In the genomic region with DNA sequence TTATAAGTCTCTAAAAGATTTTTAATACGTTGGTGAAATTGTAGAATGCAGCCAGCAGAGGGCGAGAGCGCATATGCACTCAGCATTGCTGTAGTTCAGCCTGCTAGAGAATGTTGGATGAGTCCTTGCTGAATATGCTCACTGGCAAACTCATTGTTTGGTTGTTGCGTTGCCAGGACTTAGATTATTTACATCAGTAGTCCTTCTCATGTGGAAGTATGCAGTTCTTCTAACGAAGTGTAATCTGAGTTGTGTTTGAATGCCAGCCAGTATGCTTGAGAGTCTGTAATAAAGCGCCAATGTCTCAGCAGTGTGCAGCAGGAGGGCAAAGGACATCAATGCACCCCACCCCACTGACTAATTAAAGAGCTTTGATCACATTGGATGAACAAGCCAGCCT, we compare ENCODE assay signal across 9 mouse cellular contexts.
A peak's percentile ranks its signal among the peaks of the same experiment; 100 is the strongest.
DNase-seq lines count a peak whose midpoint lies in the region; ATAC-seq lines count a peak whose summit lies in the region.
"Had no signal": no experiment of that assay in that cellular context is flagged by ENCODE, and none has a peak within 500 bp of the region (broad histone marks: within the 10 kb centered on the region; RNA-seq: fewer than 3 reads in every experiment).

No protein-coding gene starts in this region.

- H3K27ac ChIP-seq in embryonic facial prominence, embryonic 10.5 days (replicated peaks) = no peak overlapping the region
- no peak overlapping the region for H3K27ac ChIP-seq in hindbrain, embryonic 13.5 days
- H3K27ac ChIP-seq: heart, embryonic 13.5 days had no signal

- ATAC-seq in hindbrain, embryonic 13.5 days (ENCODE audit: low FRiP score) = peak; percentile 91

- H3K36me3 ChIP-seq in embryonic facial prominence, embryonic 10.5 days (replicated peaks) = no peaks in the 10 kb centered on the region
- H3K36me3 ChIP-seq in hindbrain, embryonic 13.5 days = no peaks in the 10 kb centered on the region
- H3K36me3 ChIP-seq: heart, embryonic 13.5 days had no signal

- 0 out of 2 replicates have a peak, but pooled peaks cover 2% of the 10 kb centered on the region for H3K4me1 ChIP-seq in embryonic facial prominence, embryonic 10.5 days
- 0 out of 2 replicates have a peak, but pooled peaks cover 2% of the 10 kb centered on the region for H3K4me1 ChIP-seq in hindbrain, embryonic 13.5 days (replicated peaks)
- H3K4me1 ChIP-seq: heart, embryonic 13.5 days had no signal

- H3K27me3 ChIP-seq in embryonic facial prominence, embryonic 10.5 days (replicated peaks; ENCODE audit: low read depth, poor library complexity, severe bottlenecking) = no peaks in the 10 kb centered on the region
- H3K27me3 ChIP-seq in hindbrain, embryonic 13.5 days = no peaks in the 10 kb centered on the region
- H3K27me3 ChIP-seq: heart, embryonic 13.5 days had no signal

- WGBS in embryonic facial prominence, embryonic 10.5 days = 15% methylated on average over 6 of the region's 6 CpGs
- 10% methylated on average over 6 of the region's 6 CpGs for WGBS in hindbrain, embryonic 13.5 days

- peak; percentile 66 for DNase-seq in ES-CJ7 (ENCODE audit: low read depth, low spot score)
- DNase-seq in adrenal gland, postnatal 10 days = peak; percentile 73
- DNase-seq in embryonic facial prominence, embryonic 10.5 days (ENCODE audit: low spot score) = peak; percentile 65
- peak; percentile 42 for DNase-seq in layer of hippocampus, adult 9-11 months
- peak; percentile 58 for DNase-seq in lung, postnatal 36 days
- peak; percentile 72 to 86 for DNase-seq in right cerebral cortex, postnatal 10 days (ENCODE audit: low spot score in 2 of 2)
- no peak for DNase-seq in c-Kit-positive CD71-positive TER-119-positive erythroid progenitor cells, embryonic 14.5 days (ENCODE audit: low spot score)

- no peak overlapping the region for H3K9ac ChIP-seq in hindbrain, embryonic 13.5 days
- H3K9ac ChIP-seq: heart, embryonic 13.5 days had no signal

- H3K9me3 ChIP-seq in embryonic facial prominence, embryonic 10.5 days = no peaks in the 10 kb centered on the region
- H3K9me3 ChIP-seq in hindbrain, embryonic 13.5 days = no peaks in the 10 kb centered on the region
- H3K9me3 ChIP-seq: heart, embryonic 13.5 days had no signal

- 0 out of 2 replicates have a peak overlapping the region, but pooled peaks have one; percentile 18 for H3K4me2 ChIP-seq in hindbrain, embryonic 13.5 days
- H3K4me2 ChIP-seq: heart, embryonic 13.5 days had no signal

- H3K4me3 ChIP-seq in embryonic facial prominence, embryonic 10.5 days = no peak overlapping the region
- H3K4me3 ChIP-seq in hindbrain, embryonic 13.5 days = no peak overlapping the region
- H3K4me3 ChIP-seq: heart, embryonic 13.5 days had no signal
